Mouse (Mus musculus): Measurements from ENCODE around the gene Adamts8. TPM values are rescaled to one million over a fixed set of nuclear protein-coding genes. Genes with fewer than 3 reads are reported as not detected.

Adamts8 gene
- total and polyA plus RNA-seq, 2 experiments from 2014 or later: 1.7 to 3.3 TPM

DNA sequence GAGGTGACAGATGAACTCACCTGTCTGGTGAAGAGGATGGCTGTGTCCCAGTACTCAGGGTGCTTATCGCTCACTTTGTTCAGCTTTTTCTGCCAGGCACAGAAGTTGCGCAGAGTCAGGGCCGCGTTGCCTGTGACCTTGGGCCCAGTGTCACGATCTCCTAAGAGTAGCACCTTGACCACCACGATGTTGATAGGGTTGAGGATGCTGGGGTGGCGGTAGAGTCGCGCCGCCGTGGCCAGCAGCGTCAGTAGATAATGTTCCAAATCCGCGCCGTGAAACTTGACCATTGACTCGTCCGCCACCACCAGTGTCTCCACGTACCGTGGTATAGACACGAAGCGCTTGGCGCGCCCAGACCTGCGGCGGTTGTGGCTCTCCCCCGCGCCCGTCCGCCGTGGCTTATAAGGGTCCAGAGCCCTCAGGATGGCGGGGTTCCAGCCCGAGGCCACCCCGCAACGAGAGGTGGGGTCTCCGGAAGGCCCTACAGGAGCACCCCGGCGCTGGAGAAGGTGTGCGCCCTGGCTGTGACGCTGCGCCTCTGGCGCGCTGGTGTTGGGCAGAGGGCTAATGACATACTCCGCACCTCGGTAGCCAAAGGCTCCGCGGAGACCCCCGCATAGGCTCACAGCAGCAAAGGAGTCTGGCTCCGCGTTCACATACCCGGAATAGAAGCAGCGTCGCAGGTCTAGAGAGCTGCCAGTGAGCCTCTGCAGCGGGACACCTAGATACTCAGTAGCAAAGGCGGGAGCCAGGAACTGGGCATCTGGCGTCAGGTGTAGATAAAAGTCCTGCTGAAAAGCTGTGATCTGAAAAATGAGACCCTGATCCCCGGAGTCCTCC lies 20.9 kb upstream of the Adamts8 start:
- Histone ChIP-seq H3K4me2 (ENCODE audit: low read depth, low read length) (peak overlapping the region; percentile 92), H3K4me3 (ENCODE audit: low read length) (peak overlapping the region; percentile 62), H3K4me1 (ENCODE audit: insufficient read depth, low read length) (peaks cover 11% of the 10 kb centered on the region; the same call in 1 of the 2 replicates), H3K27ac (peak overlapping the region; percentile 32; the same call in 1 of the 2 replicates), H3K9me3 (ENCODE audit: low read length) (no peaks in the 10 kb centered on the region), H3K36me3 (ENCODE audit: insufficient read depth, low read length) (no peaks in the 10 kb centered on the region), H3K9ac (replicated peaks; ENCODE audit: low read length) (peak overlapping the region; percentile 57), H3K27me3 (ENCODE audit: insufficient read depth, low read length) (no peaks in the 10 kb centered on the region)
- no peak for TF ChIP-seq CTCF (IDR thresholded peaks at IDR 0.05; ENCODE audit: low read depth)
- 5% methylated on average over 56 of the region's 56 CpGs for WGBS
- peak; percentile 56 for ATAC-seq
- DNase-seq (ENCODE audit: low spot score): peak; percentile 47

DNA sequence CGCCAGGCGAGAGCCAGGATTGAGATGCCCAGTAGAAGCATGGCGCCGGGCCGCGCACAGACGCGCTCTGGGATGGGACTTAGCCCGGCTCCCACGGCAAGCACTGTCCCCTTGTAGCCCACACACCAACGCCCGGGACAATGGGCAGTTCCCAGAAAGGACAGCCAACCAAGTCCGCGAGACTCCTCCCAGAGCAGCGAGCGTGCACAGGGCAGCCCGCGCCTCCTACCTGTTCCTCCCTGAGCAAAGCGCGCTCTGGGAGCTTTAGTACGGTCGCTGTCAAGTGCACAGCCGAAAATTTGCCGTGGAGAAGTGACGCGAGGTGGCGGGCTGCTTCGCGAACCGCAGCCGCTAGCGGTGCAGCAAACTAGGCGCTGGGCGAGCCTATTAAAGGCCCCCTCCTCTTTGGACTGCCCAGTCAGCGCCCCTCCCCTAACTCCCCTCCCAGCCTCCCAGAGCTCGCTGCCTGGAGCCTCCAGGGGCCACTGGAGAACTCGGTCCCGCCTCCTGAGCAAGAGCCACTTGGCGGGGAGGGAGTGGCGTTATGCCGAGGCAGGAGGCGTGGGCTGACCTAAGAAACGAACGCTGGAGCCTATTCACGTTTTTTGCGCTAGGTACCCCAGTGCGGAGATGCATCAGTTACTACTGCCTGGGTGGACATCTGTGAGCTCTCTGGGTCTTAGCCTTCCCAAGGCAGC lies 20.0 kb upstream of the Adamts8 start, which contains the start of gene Adamts15:
Gene Adamts15 (minus strand): TSS at position 256 of the 698 bp plus-strand sequence.
- no peaks in the 10 kb centered on the region for H3K27me3 ChIP-seq (ENCODE audit: insufficient read depth, low read length)
- peak; percentile 34; the same call in 1 of the 2 replicates for TF ChIP-seq CTCF (IDR thresholded peaks at IDR 0.05; ENCODE audit: low read depth)
- H3K36me3 ChIP-seq (ENCODE audit: insufficient read depth, low read length): no peaks in the 10 kb centered on the region
- ATAC-seq: peak; percentile 81
- peak; percentile 75 for DNase-seq (ENCODE audit: low spot score)
- peak within 1 kb of the TSS; percentile 32; the same call in 1 of the 2 replicates for H3K27ac ChIP-seq
- no peaks in the 10 kb centered on the region for H3K9me3 ChIP-seq (ENCODE audit: low read length)
- peak within 1 kb of the TSS; percentile 57 for H3K9ac ChIP-seq (replicated peaks; ENCODE audit: low read length)
- peak within 1 kb of the TSS; percentile 92 for H3K4me2 ChIP-seq (ENCODE audit: low read depth, low read length)
- WGBS: 1% methylated on average over 46 of the region's 47 CpGs
- H3K4me1 ChIP-seq (ENCODE audit: insufficient read depth, low read length): peaks cover 11% of the 10 kb centered on the region; the same call in 1 of the 2 replicates
- H3K4me3 ChIP-seq (ENCODE audit: low read length): peak within 1 kb of the TSS; percentile 62

DNA sequence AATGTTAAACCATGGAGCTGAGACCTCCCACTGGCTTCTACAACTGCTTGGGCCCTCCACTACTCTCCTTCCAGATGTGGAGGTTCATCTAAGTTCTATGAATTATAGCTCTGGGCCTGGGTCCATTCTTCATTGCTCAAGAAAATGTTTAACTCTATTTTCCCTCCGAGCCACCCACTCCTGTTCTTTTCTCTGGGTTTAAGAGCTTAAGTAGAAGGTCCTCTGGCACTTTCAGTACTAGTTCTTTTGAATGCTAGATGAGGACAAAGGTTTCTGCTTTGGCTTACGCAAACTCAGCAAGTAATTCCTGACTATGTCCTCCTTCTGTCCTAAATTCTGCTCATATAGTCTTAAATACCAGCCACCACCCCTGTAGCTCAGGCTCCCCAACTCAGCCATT lies 13.6 kb upstream of the Adamts8 start:
- WGBS: 94% methylated on average over 2 of the region's 2 CpGs

DNA sequence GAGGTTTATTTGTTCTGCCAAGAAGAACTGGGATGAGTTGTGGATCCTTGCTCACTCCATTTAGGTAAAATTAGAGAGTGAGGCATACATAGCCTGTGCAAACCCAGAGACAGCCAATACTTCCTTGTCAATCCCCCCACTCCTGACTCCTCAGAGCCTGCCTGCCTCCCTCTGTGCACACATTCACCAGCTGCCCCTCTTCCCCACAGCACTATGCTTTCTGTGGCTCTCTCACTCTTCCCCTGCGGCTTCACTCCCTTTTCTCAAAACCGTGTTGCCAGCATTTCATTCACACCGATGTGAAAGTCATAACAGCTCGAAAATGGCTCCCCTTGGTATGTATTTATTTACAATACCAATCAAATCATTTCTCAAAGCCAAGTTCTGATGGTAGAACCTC lies 10.0 kb upstream of the Adamts8 start:
- Histone ChIP-seq H3K36me3 (ENCODE audit: insufficient read depth, low read length) (no peaks in the 10 kb centered on the region), H3K27me3 (ENCODE audit: insufficient read depth, low read length) (no peaks in the 10 kb centered on the region), H3K27ac (no peak overlapping the region), H3K4me2 (ENCODE audit: low read depth, low read length) (no peak overlapping the region), H3K4me1 (ENCODE audit: insufficient read depth, low read length) (no peaks in the 10 kb centered on the region), H3K9ac (replicated peaks; ENCODE audit: low read length) (no peak overlapping the region), H3K4me3 (ENCODE audit: low read length) (no peak overlapping the region), H3K9me3 (ENCODE audit: low read length) (no peaks in the 10 kb centered on the region)
- ATAC-seq (no peak), DNase-seq (ENCODE audit: low spot score) (no peak)
- WGBS: 67% methylated on average over 4 of the region's 4 CpGs
- no peak for TF ChIP-seq CTCF (IDR thresholded peaks at IDR 0.05; ENCODE audit: low read depth)

More for the DNA sequence above, 13.6 kb upstream of the Adamts8 start:
- Histone ChIP-seq H3K27ac (no peak overlapping the region), H3K4me1 (ENCODE audit: insufficient read depth, low read length) (no peaks in the 10 kb centered on the region), H3K4me3 (ENCODE audit: low read length) (no peak overlapping the region), H3K27me3 (ENCODE audit: insufficient read depth, low read length) (no peaks in the 10 kb centered on the region), H3K9ac (replicated peaks; ENCODE audit: low read length) (no peak overlapping the region), H3K9me3 (ENCODE audit: low read length) (no peaks in the 10 kb centered on the region), H3K36me3 (ENCODE audit: insufficient read depth, low read length) (no peaks in the 10 kb centered on the region), H3K4me2 (ENCODE audit: low read depth, low read length) (no peak overlapping the region)
- ATAC-seq (no peak), DNase-seq (ENCODE audit: low spot score) (no peak)
- TF ChIP-seq CTCF (IDR thresholded peaks at IDR 0.05; ENCODE audit: low read depth): no peak

DNA sequence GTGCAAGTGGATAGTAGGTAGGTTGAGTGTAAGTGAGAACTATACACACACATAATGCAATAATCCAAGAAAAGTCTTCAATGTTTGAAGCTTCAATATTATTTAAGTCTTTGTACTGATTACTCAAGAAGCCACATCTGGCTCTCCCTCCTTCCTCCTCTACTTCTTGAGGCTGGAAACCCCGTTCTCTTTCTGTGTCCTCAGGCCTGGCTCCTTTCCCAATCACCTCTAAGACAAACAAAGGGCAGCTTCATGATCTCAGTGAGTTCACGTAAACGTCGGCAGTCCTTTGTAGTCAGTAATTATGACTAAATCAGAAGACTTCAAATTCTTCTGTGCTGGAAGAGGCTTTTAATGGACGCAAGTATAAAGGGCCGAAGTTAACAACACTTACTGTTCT lies 7.5 kb upstream of the Adamts8 start:
- Histone ChIP-seq H3K9me3 (ENCODE audit: low read length) (no peaks in the 10 kb centered on the region), H3K4me3 (ENCODE audit: low read length) (no peak overlapping the region), H3K27me3 (ENCODE audit: insufficient read depth, low read length) (no peaks in the 10 kb centered on the region), H3K27ac (no peak overlapping the region), H3K36me3 (ENCODE audit: insufficient read depth, low read length) (no peaks in the 10 kb centered on the region), H3K9ac (replicated peaks; ENCODE audit: low read length) (no peak overlapping the region), H3K4me2 (ENCODE audit: low read depth, low read length) (no peak overlapping the region), H3K4me1 (ENCODE audit: insufficient read depth, low read length) (no peaks in the 10 kb centered on the region)
- ATAC-seq (no peak), DNase-seq (ENCODE audit: low spot score) (no peak)
- no peak for TF ChIP-seq CTCF (IDR thresholded peaks at IDR 0.05; ENCODE audit: low read depth)
- WGBS: 52% methylated on average over 6 of the region's 6 CpGs

DNA sequence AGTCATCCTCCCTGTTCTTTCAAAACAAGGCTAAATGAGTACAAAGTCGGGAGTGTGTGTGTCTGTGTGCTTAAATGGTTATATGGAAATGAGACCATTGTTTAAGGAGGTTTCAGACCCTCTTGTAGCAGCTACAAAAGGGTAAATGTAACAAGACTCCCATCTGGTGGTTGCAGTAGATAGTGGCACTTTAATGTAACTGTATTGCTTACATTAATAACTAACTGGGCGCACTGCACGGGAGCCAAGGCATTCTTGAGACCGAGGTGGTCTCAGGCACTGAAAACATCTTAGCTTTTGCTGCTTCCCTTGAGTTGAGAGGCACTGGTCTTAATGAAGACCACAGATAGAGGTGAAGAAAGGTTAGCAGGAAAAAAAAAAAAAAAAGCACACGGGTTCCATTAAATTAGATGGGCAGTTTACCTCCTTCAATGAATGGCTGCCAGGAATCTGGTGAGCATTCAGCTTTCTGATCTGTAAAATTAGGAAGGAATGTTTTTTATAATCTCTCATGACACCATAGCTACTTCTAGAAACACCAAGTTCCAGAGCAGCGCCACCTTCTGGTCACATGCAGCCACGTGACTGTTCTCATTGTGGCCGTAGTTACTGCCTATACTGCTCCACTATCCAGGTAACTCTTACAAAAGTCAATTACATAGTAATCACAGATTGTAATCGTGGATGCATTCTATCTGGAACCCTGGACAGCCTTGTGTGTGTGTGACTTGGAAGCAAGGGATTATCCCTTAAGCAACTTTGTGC lies 5.5 kb upstream of the Adamts8 start:
- TF ChIP-seq CTCF (IDR thresholded peaks at IDR 0.05; ENCODE audit: low read depth): peak; percentile 86
- no peaks in the 10 kb centered on the region for H3K4me1 ChIP-seq (ENCODE audit: insufficient read depth, low read length)
- no peak overlapping the region for H3K4me3 ChIP-seq (ENCODE audit: low read length)
- H3K27ac ChIP-seq: no peak overlapping the region
- H3K36me3 ChIP-seq (ENCODE audit: insufficient read depth, low read length): no peaks in the 10 kb centered on the region
- ATAC-seq: peak; percentile 82
- peak overlapping the region; percentile 27 for H3K4me2 ChIP-seq (ENCODE audit: low read depth, low read length)
- no peaks in the 10 kb centered on the region for H3K9me3 ChIP-seq (ENCODE audit: low read length)
- WGBS: 32% methylated on average over 9 of the region's 9 CpGs
- peak; percentile 86 for DNase-seq (ENCODE audit: low spot score)
- H3K9ac ChIP-seq (replicated peaks; ENCODE audit: low read length): no peak overlapping the region
- no peaks in the 10 kb centered on the region; the same call in 1 of the 2 replicates for H3K27me3 ChIP-seq (ENCODE audit: insufficient read depth, low read length)

Data from hindbrain, postnatal 0 days (tissue).